Mouse (Mus musculus) neural tube, embryonic 15.5 days (tissue): Measurements from ENCODE around the gene Ypel2. TPM values are rescaled to one million over a fixed set of nuclear protein-coding genes. Genes with fewer than 3 reads are reported as not detected.
A peak's percentile ranks its signal among the peaks of the same experiment; 100 is the strongest.

Experiments used
- ATAC-seq: fragments of 200-750 bp; cut with Nextera tagmentation; 2 replicates; pipeline ENCODE4 v1.8.0; 2017; ENCODE audit warnings: mild to moderate bottlenecking, moderate TSS enrichment, moderate library complexity; ENCODE audit not compliant: low FRiP score
- H3K27ac ChIP-seq: fragments of 300-500 bp; sonication (generic); replicated peaks from 2 replicates; pipeline ENCODE4 v1.5.1; 2015; ENCODE audit warnings: mild to moderate bottlenecking, inconsistent platforms
- H3K27me3 ChIP-seq: fragments of 300-500 bp; sonication (generic); replicated peaks from 2 replicates; pipeline ENCODE4 v1.6.1; 2015; ENCODE audit warnings: inconsistent platforms
- H3K36me3 ChIP-seq: fragments of 300-500 bp; sonication (generic); 2 replicates; pipeline ENCODE4 v1.6.1; 2015; ENCODE audit warnings: inconsistent platforms
- H3K4me1 ChIP-seq: fragments of 300-500 bp; sonication (generic); 2 replicates; pipeline ENCODE4 v1.6.1; 2015; ENCODE audit warnings: inconsistent platforms
- H3K4me2 ChIP-seq: fragments of 300-500 bp; sonication (generic); 2 replicates; pipeline ENCODE4 v1.6.1; 2015; ENCODE audit warnings: inconsistent platforms, mild to moderate bottlenecking, moderate library complexity
- H3K4me3 ChIP-seq: fragments of 300-500 bp; sonication (generic); replicated peaks from 2 replicates; pipeline ENCODE4 v1.5.1; 2015; ENCODE audit warnings: mild to moderate bottlenecking, inconsistent platforms
- H3K9ac ChIP-seq: fragments of 300-500 bp; sonication (generic); replicated peaks from 2 replicates; pipeline ENCODE4 v1.6.1; 2015; ENCODE audit warnings: mild to moderate bottlenecking, inconsistent platforms
- H3K9me3 ChIP-seq: fragments of 300-500 bp; sonication (generic); replicated peaks from 2 replicates; pipeline ENCODE4 v1.6.1; 2016; ENCODE audit warnings: inconsistent platforms
- WGBS: fragments of 180-500 bp; shearing (Covaris S2); methylation state at CpG from one replicate; pipeline ENCODE4 v1.1.7; 2015; ENCODE audit warnings: mixed read lengths; 5-methylcytosine and 5-hydroxymethylcytosine counted together
- polyA plus RNA-seq: library from polyadenylated mRNA; unstranded; fragments of >200 nt; fragmentation: Nextera tagmentation; extraction: Ambion mirVana; gene quantifications from 2 replicates; pipeline ENCODE4 v1.2.1, GENCODE M21; 2015

Gene Ypel2
- polyA plus RNA-seq, 1 experiment from 2014 or later = 3.4 TPM

GRCm38 (mm10) chr11:86906767-86907662 is 86.5 kb downstream of the Ypel2 start:
- no peak overlapping the region for H3K4me3 ChIP-seq
- 97% methylated on average over 11 of the region's 11 CpGs for WGBS
- no peak overlapping the region for H3K9ac ChIP-seq
- H3K27me3 ChIP-seq = no peaks in the 10 kb centered on the region
- no peak overlapping the region for H3K27ac ChIP-seq
- H3K4me2 ChIP-seq = no peak overlapping the region
- no peaks in the 10 kb centered on the region for H3K4me1 ChIP-seq
- H3K9me3 ChIP-seq = no peaks in the 10 kb centered on the region
- H3K36me3 ChIP-seq = no peaks in the 10 kb centered on the region
- ATAC-seq = no peak

GRCm38 (mm10) chr11:86906257-86906656 is 87.2 kb downstream of the Ypel2 start:
- Histone ChIP-seq H3K9me3 (no peaks in the 10 kb centered on the region), H3K27me3 (no peaks in the 10 kb centered on the region), H3K4me3 (no peak overlapping the region), H3K9ac (no peak overlapping the region), H3K27ac (no peak overlapping the region), H3K4me2 (no peak overlapping the region), H3K4me1 (no peaks in the 10 kb centered on the region), H3K36me3 (no peaks in the 10 kb centered on the region)
- 83% methylated on average over 6 of the region's 6 CpGs for WGBS
- no peak for ATAC-seq

GRCm38 (mm10) chr11:86905261-86905660 is 88.2 kb downstream of the Ypel2 start:
- no peaks in the 10 kb centered on the region for H3K27me3 ChIP-seq
- H3K9me3 ChIP-seq = no peaks in the 10 kb centered on the region
- H3K9ac ChIP-seq = no peak overlapping the region
- H3K4me2 ChIP-seq = no peak overlapping the region
- H3K4me1 ChIP-seq = no peaks in the 10 kb centered on the region
- no peaks in the 10 kb centered on the region for H3K36me3 ChIP-seq
- no peak overlapping the region for H3K4me3 ChIP-seq
- WGBS = 93% methylated on average over 2 of the region's 2 CpGs
- H3K27ac ChIP-seq = no peak overlapping the region
- ATAC-seq = no peak

- Histone ChIP-seq H3K9me3 (no peaks in the 10 kb centered on the region), H3K27ac (no peak overlapping the region), H3K27me3 (no peaks in the 10 kb centered on the region), H3K4me3 (no peak overlapping the region), H3K9ac (no peak overlapping the region), H3K4me1 (no peaks in the 10 kb centered on the region), H3K4me2 (no peak overlapping the region), H3K36me3 (no peaks in the 10 kb centered on the region)
- ATAC-seq = no peak
- WGBS = 73% methylated on average over 4 of the region's 4 CpGs
Measured at GRCm38 (mm10) chr11:86904706-86905105, 88.8 kb downstream of the Ypel2 start.

GRCm38 (mm10) chr11:86898367-86898766 is 95.1 kb downstream of the Ypel2 start:
- Histone ChIP-seq H3K4me2 (no peak overlapping the region), H3K9ac (no peak overlapping the region), H3K9me3 (no peaks in the 10 kb centered on the region), H3K27me3 (0 out of 2 replicates have a peak, but pooled peaks cover 1% of the 10 kb centered on the region), H3K4me1 (peaks cover 18% of the 10 kb centered on the region), H3K36me3 (no peaks in the 10 kb centered on the region), H3K27ac (0 out of 2 replicates have a peak overlapping the region, but pooled peaks have one; percentile 28), H3K4me3 (no peak overlapping the region)
- 51% methylated on average over 2 of the region's 2 CpGs for WGBS
- no peak for ATAC-seq

- WGBS = 56% methylated on average over 3 of the region's 3 CpGs
- Histone ChIP-seq H3K27ac (no peak overlapping the region), H3K9ac (no peak overlapping the region), H3K4me2 (no peak overlapping the region), H3K4me1 (peaks cover 18% of the 10 kb centered on the region), H3K4me3 (no peak overlapping the region), H3K9me3 (no peaks in the 10 kb centered on the region), H3K36me3 (no peaks in the 10 kb centered on the region), H3K27me3 (0 out of 2 replicates have a peak, but pooled peaks cover 3% of the 10 kb centered on the region)
- ATAC-seq = no peak
Measured at GRCm38 (mm10) chr11:86895567-86895966, 97.9 kb downstream of the Ypel2 start.

- Histone ChIP-seq H3K27me3 (0 out of 2 replicates have a peak, but pooled peaks cover 3% of the 10 kb centered on the region), H3K9me3 (no peaks in the 10 kb centered on the region), H3K9ac (no peak overlapping the region), H3K27ac (no peak overlapping the region), H3K4me3 (no peak overlapping the region), H3K4me1 (peaks cover 18% of the 10 kb centered on the region), H3K4me2 (no peak overlapping the region), H3K36me3 (no peaks in the 10 kb centered on the region)
- ATAC-seq = no peak
- WGBS = 67% methylated on average over 9 of the region's 9 CpGs
Measured at GRCm38 (mm10) chr11:86895156-86895555, 98.4 kb downstream of the Ypel2 start.

- Histone ChIP-seq H3K9me3 (no peaks in the 10 kb centered on the region), H3K4me1 (peaks cover 18% of the 10 kb centered on the region), H3K9ac (peak overlapping the region; percentile 56), H3K27ac (no peak overlapping the region), H3K4me3 (peak overlapping the region; percentile 44), H3K36me3 (no peaks in the 10 kb centered on the region), H3K4me2 (peak overlapping the region; percentile 77), H3K27me3 (0 out of 2 replicates have a peak, but pooled peaks cover 3% of the 10 kb centered on the region)
- WGBS = 9% methylated on average over 19 of the region's 19 CpGs
- ATAC-seq = peak; percentile 83
Measured at GRCm38 (mm10) chr11:86894171-86894577, 99.3 kb downstream of the Ypel2 start.

GRCm38 (mm10) chr11:86892996-86893670 is 100.4 kb downstream of the Ypel2 start:
- no peaks in the 10 kb centered on the region for H3K9me3 ChIP-seq
- H3K4me1 ChIP-seq = peaks cover 14% of the 10 kb centered on the region
- no peaks in the 10 kb centered on the region for H3K36me3 ChIP-seq
- ATAC-seq = no peak
- no peak overlapping the region for H3K4me3 ChIP-seq
- 66% methylated on average over 15 of the region's 15 CpGs for WGBS
- 0 out of 2 replicates have a peak, but pooled peaks cover 3% of the 10 kb centered on the region for H3K27me3 ChIP-seq
- H3K4me2 ChIP-seq = peak overlapping the region; percentile 77; the same call in 1 of the 2 replicates
- no peak overlapping the region for H3K27ac ChIP-seq
- H3K9ac ChIP-seq = no peak overlapping the region
